Mouse (Mus musculus) kidney, postnatal 0 days (tissue): Measurements from ENCODE around the gene Dnajc14. TPM values are rescaled to one million over a fixed set of nuclear protein-coding genes. Genes with fewer than 3 reads are reported as not detected.

Experiments used
- ATAC-seq: fragments of 200-750 bp; cut with Nextera tagmentation; replicated peaks from 2 replicates; pipeline ENCODE4 v1.8.0; 2017; ENCODE audit warnings: low read depth, moderate number of reproducible peaks, moderate TSS enrichment, moderate library complexity; ENCODE audit not compliant: low FRiP score
- DNase-seq: peaks from one replicate; pipeline ENCODE4 v3.0.0-alpha.2; 2016; ENCODE audit warnings: low spot score
- H3K27ac ChIP-seq: fragments of 300-500 bp; sonication (generic); 2 replicates; pipeline ENCODE4 v1.5.1; 2014; ENCODE audit warnings: mild to moderate bottlenecking
- H3K27me3 ChIP-seq: fragments of 300-500 bp; sonication (generic); 2 replicates; pipeline ENCODE4 v1.6.1; 2014; ENCODE audit warnings: low read length, mixed read lengths; ENCODE audit not compliant: insufficient read depth
- H3K36me3 ChIP-seq: fragments of 300-500 bp; sonication (generic); 2 replicates; pipeline ENCODE4 v1.6.1; 2014; ENCODE audit warnings: low read length, mixed read lengths; ENCODE audit not compliant: insufficient read depth
- H3K4me1 ChIP-seq: fragments of 300-500 bp; sonication (generic); replicated peaks from 2 replicates; pipeline ENCODE4 v1.6.1; 2014; ENCODE audit warnings: antibody characterized with exemption, low read length, mixed read lengths; ENCODE audit not compliant: insufficient read depth
- H3K4me2 ChIP-seq: fragments of 300-500 bp; sonication (generic); 2 replicates; pipeline ENCODE4 v1.6.1; 2014; ENCODE audit warnings: mild to moderate bottlenecking, low read length, moderate library complexity, mixed read lengths
- H3K4me3 ChIP-seq: fragments of 300-500 bp; sonication (generic); replicated peaks from 2 replicates; pipeline ENCODE4 v1.5.1; 2014; ENCODE audit warnings: low read depth, low read length
- H3K9ac ChIP-seq: fragments of 300-500 bp; sonication (generic); 2 replicates; pipeline ENCODE4 v1.6.1; 2014; ENCODE audit warnings: low read depth, low read length
- H3K9me3 ChIP-seq: fragments of 300-500 bp; sonication (generic); replicated peaks from 2 replicates; pipeline ENCODE4 v1.6.1; 2016; ENCODE audit warnings: low read length, inconsistent platforms, mixed read lengths
- CTCF ChIP-seq: IDR thresholded peaks from 2 replicates; pipeline ENCODE4 v1.5.1; 2016; ENCODE audit warnings: antibody characterized with exemption, low read depth, mild to moderate bottlenecking, moderate library complexity
- WGBS: fragments of 180-500 bp; shearing (Covaris S2); extraction: QIAGEN DNeasy Blood & Tissue Kit; methylation state at CpG from one replicate; pipeline ENCODE4 v1.1.7; 2014; 5-methylcytosine and 5-hydroxymethylcytosine counted together
- polyA plus RNA-seq: library from polyadenylated mRNA; unstranded; fragments of >200 nt; fragmentation: Nextera tagmentation; extraction: Ambion mirVana; gene quantifications from 2 replicates; pipeline ENCODE4 v1.2.1, GENCODE M21; 2015

The Dnajc14 gene
- polyA plus RNA-seq: 46.2 and 48.5 TPM in 2 replicates

DNA sequence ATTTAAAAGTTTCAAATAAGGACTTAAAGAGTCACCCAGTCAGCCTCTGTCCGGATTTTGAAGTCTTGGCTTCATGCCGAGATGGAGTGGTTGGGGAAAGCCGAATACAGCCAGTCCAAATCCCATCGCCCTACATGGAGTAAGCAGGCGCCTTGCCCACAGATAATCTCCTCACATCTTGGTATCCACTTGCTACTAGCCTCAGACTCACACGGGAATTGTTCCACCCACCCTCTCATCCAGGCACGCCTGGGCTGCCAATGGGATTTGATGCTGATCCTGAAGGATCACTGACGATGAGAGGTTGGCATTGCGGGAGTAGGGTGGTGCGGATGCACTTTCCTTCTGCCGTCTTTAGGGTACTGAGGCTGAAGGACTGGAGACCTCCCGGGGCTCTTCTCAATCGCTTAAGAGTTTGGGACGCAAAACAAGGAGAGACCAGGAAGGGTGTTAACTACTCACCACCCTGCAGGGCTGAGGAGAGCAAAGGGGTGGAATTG lies at the start of gene Dnajc14:
Dnajc14 (plus strand) TSS at position 292 of the 500 bp plus-strand sequence.
- under 1% methylated on average over 14 of the region's 14 CpGs for WGBS
- no peaks in the 10 kb centered on the region for H3K9me3 ChIP-seq
- ATAC-seq (0 out of 2 replicates have a peak, but pooled peaks have one; percentile 6), DNase-seq (peak; percentile 76)
- peaks cover 13% of the 10 kb centered on the region; the same call in 1 of the 2 replicates for H3K36me3 ChIP-seq
- H3K27ac ChIP-seq: peak within 1 kb of the TSS; percentile 98
- peaks cover 32% of the 10 kb centered on the region for H3K4me1 ChIP-seq
- TF ChIP-seq CTCF: no peak
- H3K9ac ChIP-seq: peak within 1 kb of the TSS; percentile 85
- H3K4me2 ChIP-seq: peak within 1 kb of the TSS; percentile 72
- no peaks in the 10 kb centered on the region for H3K27me3 ChIP-seq
- H3K4me3 ChIP-seq: peak within 1 kb of the TSS; percentile 74

DNA sequence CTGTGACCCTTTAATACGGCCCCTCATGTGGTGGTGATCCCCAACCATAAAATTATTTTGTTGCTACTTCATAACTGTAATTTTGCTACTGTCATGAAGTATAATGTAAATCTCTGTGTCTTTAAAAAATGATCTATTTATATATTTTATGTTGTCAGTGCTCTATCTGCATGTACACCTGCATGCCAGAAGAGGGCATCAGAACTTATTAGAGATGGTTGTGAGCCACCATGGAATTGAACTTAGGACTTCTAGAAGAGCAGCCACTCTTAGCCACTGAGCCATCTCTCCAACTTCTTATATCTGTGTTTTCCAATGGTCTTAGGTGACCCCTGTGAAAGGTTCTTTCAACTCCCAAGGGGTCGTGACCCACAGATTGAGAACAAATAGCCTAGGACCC lies 31.0 kb upstream of the Dnajc14 start:
- H3K9me3 ChIP-seq: no peaks in the 10 kb centered on the region
- H3K27ac ChIP-seq: no peak overlapping the region
- H3K4me1 ChIP-seq: no peaks in the 10 kb centered on the region
- WGBS: 72% methylated on average over 2 of the region's 2 CpGs
- peak; percentile 61 for TF ChIP-seq CTCF
- H3K4me2 ChIP-seq: no peak overlapping the region
- ATAC-seq (no peak), DNase-seq (peak; percentile 12)
- no peak overlapping the region for H3K9ac ChIP-seq
- no peak overlapping the region for H3K4me3 ChIP-seq
- no peaks in the 10 kb centered on the region for H3K27me3 ChIP-seq
- no peaks in the 10 kb centered on the region for H3K36me3 ChIP-seq

DNA sequence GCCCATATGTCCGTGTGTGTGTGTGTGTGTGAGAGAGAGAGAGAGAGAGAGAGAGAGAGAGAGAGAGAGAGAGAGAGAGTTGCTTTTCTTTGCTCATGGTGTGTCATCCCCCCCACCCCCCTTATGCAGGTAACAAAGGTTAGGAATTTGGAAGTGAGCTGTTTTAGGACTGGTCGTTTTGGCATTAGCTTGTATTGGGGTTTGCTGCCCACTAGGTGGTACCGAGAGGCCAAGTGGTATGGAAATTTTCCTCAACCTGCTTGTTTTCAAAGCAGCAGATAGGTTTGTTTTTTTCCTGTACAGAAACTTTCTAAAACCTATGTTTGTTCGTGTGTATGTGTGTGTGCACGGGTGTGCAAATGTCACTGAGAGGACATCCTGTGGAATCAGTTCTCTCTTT lies 30.2 kb upstream of the Dnajc14 start:
- Histone ChIP-seq H3K9ac (no peak overlapping the region), H3K27ac (no peak overlapping the region), H3K4me1 (no peaks in the 10 kb centered on the region), H3K27me3 (no peaks in the 10 kb centered on the region), H3K9me3 (no peaks in the 10 kb centered on the region), H3K36me3 (no peaks in the 10 kb centered on the region), H3K4me2 (no peak overlapping the region), H3K4me3 (no peak overlapping the region)
- 28% methylated on average over 5 of the region's 5 CpGs for WGBS
- ATAC-seq (no peak), DNase-seq (peak; percentile 39)
- TF ChIP-seq CTCF: peak; percentile 62

DNA sequence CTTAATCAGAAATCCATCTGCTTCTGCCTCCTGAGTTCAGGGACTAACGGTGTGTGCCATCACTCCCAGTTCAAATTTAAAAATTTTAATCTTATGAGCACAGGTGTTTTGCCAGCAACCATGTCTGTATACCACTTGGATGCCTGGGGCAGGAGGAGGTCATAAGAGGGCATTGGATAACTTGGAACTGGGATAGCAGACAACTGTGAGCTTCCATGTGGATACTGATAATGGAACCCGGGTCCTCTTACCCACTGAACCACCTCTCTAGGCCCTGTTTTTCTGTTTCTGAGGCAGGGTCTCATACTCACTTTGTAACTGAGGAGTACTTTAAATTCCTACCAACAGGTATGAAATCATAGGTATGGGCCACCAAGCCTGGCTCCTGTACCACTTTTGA lies 25.4 kb upstream of the Dnajc14 start:
- WGBS: 93% methylated on average over 2 of the region's 2 CpGs

DNA sequence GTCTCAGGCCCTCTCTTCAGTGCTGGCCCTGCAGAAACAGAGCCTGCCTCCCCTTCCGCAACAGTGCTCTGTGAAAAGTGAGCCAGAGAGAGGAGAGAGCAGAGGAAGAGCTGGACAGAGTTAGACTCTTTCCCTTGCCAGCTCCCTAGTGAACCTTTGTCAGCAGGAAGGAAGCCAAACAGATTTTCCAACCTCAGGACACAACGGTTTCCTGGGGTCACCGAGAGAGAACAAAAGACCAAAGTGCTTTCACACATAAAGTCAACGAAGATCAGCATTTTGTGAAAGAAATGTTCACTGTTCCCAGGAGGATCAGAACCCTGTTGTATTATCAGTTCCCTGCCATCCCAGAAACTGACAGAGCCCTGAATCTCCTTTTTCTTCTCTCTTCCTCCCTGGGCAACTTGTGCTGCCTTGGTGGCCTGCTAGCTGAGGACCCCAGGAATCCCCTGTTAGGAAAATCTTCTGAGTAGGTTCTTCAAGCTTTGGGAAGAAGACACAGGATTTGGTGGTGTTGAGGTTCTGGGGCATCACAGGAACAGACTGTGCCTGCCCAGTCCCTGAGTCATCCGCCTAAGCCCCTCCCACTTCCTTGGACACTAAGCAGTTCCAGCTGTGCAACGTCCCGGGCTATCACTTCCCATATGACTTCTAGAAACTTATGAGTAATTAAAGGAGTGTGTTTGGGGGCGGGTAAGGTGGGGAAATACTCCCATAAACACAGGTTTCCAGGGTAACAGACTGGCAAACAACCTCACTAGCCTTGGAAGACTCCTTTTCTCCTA lies 24.7 kb upstream of the Dnajc14 start:
- peak; percentile 95 for DNase-seq
- Histone ChIP-seq H3K4me2 (0 out of 2 replicates have a peak overlapping the region, but pooled peaks have one; percentile 25), H3K27me3 (no peaks in the 10 kb centered on the region), H3K27ac (peak overlapping the region; percentile 91), H3K4me3 (no peak overlapping the region), H3K9ac (no peak overlapping the region), H3K9me3 (no peaks in the 10 kb centered on the region), H3K36me3 (no peaks in the 10 kb centered on the region), H3K4me1 (peaks cover 3% of the 10 kb centered on the region; the same call in 1 of the 2 replicates)
- peak; percentile 93 for ATAC-seq
- 25% methylated on average over 8 of the region's 8 CpGs for WGBS
- no peak for TF ChIP-seq CTCF

More for the DNA sequence above, 25.4 kb upstream of the Dnajc14 start:
- Histone ChIP-seq H3K4me2 (no peak overlapping the region), H3K36me3 (no peaks in the 10 kb centered on the region), H3K9ac (no peak overlapping the region), H3K27ac (peak overlapping the region; percentile 91), H3K4me3 (no peak overlapping the region), H3K4me1 (peaks cover 3% of the 10 kb centered on the region; the same call in 1 of the 2 replicates), H3K27me3 (no peaks in the 10 kb centered on the region), H3K9me3 (no peaks in the 10 kb centered on the region)
- TF ChIP-seq CTCF: no peak
- no peak for ATAC-seq
- DNase-seq: no peak

DNA sequence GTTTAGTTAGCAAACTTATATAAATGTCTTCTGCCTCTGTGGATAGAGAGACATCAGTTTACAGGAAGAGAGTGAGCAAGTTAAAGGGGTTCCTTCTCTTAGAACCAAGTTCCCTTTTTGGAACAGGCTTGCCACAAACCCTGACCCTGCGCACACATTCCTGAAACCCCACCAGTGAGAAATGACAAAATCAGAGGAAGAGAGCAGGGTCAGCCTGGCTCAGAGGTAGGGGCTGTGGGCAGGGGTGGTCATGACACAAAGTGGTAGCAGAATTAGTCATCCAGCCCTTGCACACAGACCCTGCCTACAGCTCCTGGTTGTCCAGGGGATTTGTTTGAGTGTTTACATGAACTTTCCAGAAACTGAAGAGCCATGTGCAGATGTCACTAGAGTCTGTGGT lies 23.7 kb upstream of the Dnajc14 start:
- H3K9me3 ChIP-seq: no peaks in the 10 kb centered on the region
- no peak for TF ChIP-seq CTCF
- ATAC-seq: no peak
- peaks cover 3% of the 10 kb centered on the region; the same call in 1 of the 2 replicates for H3K4me1 ChIP-seq
- DNase-seq: no peak
- H3K4me3 ChIP-seq: no peak overlapping the region
- H3K27ac ChIP-seq: no peak overlapping the region
- H3K36me3 ChIP-seq: no peaks in the 10 kb centered on the region
- no peak overlapping the region for H3K9ac ChIP-seq
- 88% methylated on average over 1 of the region's 1 CpGs for WGBS
- H3K27me3 ChIP-seq: no peaks in the 10 kb centered on the region
- H3K4me2 ChIP-seq: no peak overlapping the region
